In the genomic region with DNA sequence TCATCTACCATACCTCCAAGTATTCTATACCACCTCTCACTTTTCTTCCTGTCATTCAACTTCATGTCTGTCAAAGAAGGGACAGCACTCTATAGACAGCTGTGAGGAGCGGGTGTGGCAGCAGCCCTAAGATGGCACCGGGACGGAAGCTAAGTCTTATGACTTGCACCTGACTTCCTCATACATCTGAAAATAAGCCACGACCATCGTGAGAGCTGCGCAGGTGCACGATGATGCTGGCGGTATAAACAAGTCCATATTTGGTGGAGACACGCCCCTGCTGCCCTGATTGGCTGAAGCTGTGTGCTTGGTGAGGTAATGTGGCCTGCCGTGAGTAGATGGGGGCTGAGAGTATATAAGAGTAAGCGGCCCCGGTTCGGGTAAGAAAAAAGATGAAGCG, we compare ENCODE assay signal across 23 mouse cellular contexts.
"Had no signal": no experiment of that assay in that cellular context is flagged by ENCODE, and none has a peak within 500 bp of the region (broad histone marks: within the 10 kb centered on the region; RNA-seq: fewer than 3 reads in every experiment).

No protein-coding gene starts in this region.

- H3K27ac ChIP-seq: heart, adult 2 months; heart, embryonic 13.5 days; heart, embryonic 15.5 days; hindbrain, embryonic 13.5 days; hindbrain, embryonic 15.5 days; hindbrain, postnatal 0 days; kidney, embryonic 15.5 days; kidney, postnatal 0 days; limb, embryonic 10.5 days; limb, embryonic 12.5 days; liver, embryonic 12.5 days had no signal

- H3K4me1 ChIP-seq: heart, embryonic 13.5 days; heart, embryonic 15.5 days; hindbrain, embryonic 13.5 days; hindbrain, embryonic 15.5 days; kidney, embryonic 15.5 days; limb, embryonic 10.5 days; limb, embryonic 12.5 days; liver, embryonic 12.5 days had no signal

- H3K4me3 ChIP-seq: heart, adult 2 months; heart, embryonic 13.5 days; heart, embryonic 15.5 days; hindbrain, embryonic 13.5 days; hindbrain, embryonic 15.5 days; kidney, embryonic 15.5 days; limb, embryonic 10.5 days; limb, embryonic 12.5 days; liver, embryonic 12.5 days had no signal

- DNase-seq: gastrocnemius, postnatal 14 days; gastrocnemius, postnatal 36 days; heart, adult 11 months; heart, adult 2 months; heart, postnatal 14 days; heart, postnatal 36 days; kidney, adult 11 months; kidney, adult 2 months; kidney, adult 9 months; kidney, postnatal 14 days; kidney, postnatal 36 days; layer of hippocampus, postnatal 36 days; liver had no signal

- H3K27me3 ChIP-seq: heart, embryonic 13.5 days; heart, embryonic 15.5 days; hindbrain, embryonic 13.5 days; hindbrain, embryonic 15.5 days; kidney, embryonic 15.5 days; limb, embryonic 12.5 days; liver, embryonic 12.5 days had no signal

- H3K36me3 ChIP-seq: heart, embryonic 13.5 days; heart, embryonic 15.5 days; hindbrain, embryonic 13.5 days; hindbrain, embryonic 15.5 days; kidney, embryonic 15.5 days; limb, embryonic 10.5 days; limb, embryonic 12.5 days; liver, embryonic 12.5 days had no signal
